Mouse (Mus musculus) lung, postnatal 4 days (tissue): Measurements from ENCODE around the gene Slc25a25.
"Not testable (repeated sequence)": the region's sequence is repeated elsewhere in the genome, so short reads cannot be mapped to it uniquely, and the experiment has no call there.

ENCODE experiments used
- DNase-seq, 2 experiments: peaks; one replicate each; pipeline ENCODE4 v3.0.0; 2021

Slc25a25 gene

DNA sequence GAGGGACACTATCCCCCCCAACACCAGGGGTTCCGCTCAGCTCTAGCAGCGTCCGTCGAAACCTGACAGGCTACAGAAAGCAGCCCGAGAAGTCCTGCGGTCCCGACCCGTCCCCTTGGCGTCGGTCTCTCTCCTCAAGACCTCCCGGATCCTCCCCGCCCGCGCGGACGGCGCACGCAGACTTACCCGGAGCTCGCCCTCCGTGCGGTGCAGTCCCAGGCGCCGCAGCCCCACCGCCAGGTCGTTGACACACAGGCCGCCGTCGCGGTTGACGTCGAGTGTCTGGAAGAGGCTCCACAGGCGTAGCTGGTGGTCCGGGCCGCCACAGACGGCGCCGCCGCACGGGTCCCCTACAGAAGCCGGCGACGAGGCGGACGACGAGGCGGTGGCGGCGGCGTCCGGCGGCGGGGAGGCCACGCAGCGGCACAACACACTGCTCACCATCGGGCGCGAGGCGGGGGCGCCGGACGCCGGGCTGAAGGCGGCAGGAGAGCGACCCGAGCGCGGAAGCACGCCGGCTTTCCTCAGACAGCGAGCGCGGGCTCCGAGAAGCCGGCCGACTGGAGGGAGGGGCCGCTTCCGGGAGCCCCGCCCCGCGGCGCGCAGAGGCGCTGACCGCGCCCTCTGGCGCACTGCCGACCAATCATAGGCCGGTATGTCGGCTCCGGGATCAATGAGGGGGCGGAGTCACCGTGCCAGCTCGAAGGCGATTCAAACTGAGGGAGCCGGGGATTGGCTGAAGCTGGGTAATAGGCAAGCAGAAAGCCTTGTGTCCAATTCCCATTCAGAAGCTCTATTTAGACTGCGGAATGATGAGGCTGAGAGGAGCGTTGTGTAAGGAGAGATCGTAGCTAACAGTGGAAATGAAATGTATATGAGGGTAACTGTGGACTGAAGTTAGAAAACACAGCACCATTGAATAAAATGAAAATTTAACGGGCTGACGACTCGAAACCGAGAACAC is at the start of gene Slc25a25:
Gene Slc25a25, minus strand, starts transcription at position 565 of the 964 bp plus-strand sequence.
- peak; percentile 99 for DNase-seq

DNA sequence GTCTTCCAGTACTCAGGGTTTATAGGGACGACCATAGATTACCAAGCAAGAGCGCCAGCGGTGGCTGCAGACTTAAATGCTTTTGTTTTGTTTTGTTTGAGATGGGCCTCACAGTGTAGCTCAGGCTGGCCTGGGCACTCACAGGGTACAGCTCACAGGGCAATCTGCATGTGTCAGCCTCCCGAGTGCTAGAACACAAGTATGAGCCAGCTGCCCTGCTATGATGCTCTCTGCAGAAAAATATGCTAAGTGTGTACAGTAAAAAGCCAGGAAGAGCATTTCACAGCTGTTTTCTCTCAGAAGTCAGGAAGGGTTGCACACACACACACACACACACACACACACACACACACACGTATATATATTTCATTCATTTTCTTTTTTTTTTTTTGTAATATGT is 49.2 kb upstream of the Slc25a25 start:
- DNase-seq = no peak

DNA sequence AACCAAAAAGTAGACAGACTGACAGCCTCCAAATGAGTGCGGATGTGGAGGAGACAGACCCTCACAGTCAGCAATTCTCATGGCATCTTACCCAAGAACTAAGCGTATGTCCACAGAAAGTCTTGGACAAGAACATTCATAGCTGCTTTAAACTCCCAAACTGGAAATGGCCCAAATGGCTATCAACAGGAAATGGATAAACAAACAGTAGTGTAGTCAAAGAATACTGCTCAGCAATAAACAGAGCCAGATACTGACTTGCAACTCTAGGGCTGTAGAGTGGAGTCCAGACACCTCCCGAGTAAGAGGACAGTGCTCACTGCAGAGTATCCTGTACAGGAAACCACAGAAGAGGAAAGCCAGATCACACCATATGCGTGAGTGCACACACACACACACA is 48.1 kb upstream of the Slc25a25 start:
- DNase-seq = peak in 1 of 2 experiments; percentile 19

DNA sequence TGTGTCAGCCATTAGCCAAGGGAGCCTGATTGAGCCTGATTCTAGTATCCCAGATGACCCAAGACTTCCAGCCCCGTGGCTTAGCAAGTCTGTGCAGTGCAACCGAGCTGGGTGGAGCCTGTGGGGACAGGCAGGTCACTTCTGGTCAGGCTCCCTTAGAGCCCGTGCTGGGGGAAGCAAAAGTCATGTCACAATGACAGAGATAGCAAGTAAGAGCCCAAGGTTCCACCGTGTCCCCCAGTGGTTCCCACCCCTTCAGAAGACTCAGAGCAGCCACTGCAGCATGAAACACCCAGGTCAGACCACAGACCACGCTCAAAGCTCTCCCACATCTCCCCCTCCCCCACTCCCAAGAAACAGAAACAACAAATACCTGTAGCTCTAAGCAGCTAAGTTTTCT is 44.9 kb upstream of the Slc25a25 start:
- DNase-seq = peak in 1 of 2 experiments; percentile 28

DNA sequence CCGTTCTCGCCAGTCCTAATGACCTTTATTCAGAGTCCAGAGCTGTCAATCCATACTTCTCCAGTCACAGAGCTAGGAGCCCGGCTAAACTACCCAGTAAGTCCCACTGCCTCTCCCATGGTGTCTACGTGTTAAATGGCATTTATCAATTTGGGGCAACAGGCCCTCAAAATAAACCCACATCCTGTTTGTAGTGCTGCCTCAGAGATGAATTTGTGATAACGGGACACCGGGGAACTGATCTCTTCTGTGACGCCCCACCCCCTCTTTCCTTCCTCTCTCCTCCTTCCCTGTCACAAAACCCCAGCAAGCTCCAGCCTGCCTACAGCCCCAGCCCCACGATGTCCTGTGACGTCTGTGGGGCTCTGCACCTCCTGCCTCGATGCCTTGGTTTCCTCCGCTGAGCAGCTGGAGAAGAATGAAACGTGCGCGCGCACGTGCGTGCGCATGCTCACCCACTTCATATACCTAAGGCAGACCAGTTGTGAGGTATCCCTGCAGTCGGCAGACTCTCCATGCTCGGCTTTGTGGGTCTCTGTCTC is 44.0 kb upstream of the Slc25a25 start:
- peak; percentile 77 to 83 for DNase-seq

DNA sequence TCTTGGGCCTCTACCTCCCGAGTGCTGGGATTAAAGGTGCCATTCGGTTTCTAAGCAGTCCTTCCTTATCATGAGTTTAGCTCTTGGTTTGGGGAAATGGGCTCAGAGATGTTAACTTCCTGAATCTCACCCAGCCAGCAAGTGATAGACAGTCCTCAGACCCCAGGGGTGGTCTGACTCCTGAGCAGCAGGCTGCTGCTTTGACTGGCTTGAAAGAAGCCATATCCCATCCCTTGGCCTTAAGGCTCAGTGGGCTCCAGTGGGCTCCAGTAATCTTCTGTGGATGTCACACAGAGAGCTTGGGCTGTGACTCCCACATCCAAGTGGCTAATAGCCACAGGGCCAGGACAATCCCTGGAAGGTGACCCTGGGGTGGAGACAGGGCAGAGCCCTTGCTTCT is 43.3 kb upstream of the Slc25a25 start:
- peak in 1 of 2 experiments; percentile 19 for DNase-seq

DNA sequence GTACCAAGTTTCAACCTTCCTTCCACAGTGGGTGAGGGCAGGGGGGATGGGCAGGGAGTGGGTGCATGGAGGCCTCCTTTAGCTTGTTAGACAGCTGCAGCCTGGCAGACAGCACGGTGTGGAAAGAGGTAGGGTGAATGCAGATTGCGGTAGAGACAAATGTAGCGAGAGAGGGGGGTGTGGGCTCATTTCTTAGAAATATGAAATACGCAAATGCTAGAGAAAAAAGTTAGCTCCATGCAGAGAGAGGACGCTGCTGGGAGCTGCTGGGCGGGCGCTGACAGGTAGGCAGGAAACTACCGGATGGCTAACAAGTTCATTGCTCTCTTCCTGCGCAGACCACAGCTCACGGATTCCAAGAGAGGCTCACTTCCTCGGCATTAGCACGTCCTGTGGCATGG is 42.1 kb upstream of the Slc25a25 start:
- peak in 1 of 2 experiments; percentile 53 for DNase-seq

DNA sequence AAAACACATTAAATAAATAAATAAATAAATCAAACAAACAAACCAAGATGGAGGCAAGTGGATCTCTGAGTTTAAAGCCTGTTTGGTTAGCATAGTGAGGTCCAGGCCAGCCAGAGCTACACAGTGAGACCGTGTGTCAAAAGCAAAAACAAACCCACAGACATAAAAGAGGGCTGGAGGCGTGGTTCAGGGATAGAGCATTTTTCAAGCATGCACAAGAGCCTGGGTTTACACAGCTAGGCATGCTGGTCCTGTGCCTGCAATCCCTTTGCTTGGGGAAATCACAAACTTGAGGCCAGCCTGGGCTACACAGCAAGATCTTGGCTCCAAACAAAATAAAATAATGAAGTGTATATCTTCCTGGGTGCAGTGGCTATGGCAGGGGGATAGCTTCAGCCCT is 41.4 kb upstream of the Slc25a25 start:
- peak in 1 of 2 experiments; percentile 18 for DNase-seq

DNA sequence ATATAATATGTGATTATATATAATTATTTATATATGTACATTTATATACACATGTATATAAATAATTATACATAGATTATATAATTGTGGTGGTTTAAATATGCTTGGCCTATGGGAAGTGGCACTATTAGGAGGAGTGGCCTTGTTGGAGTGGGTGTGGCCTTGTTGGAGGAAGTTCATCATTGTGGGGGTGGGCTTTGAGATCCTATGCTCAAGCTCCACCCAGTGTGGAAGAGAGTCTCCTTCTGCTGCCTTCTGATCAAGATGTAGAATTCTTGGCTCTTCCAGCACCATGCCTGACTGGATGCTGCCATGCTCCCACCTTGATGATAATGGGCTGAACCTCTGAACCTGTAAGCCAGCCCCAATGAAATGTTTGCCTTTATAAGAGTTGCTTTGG is 39.5 kb upstream of the Slc25a25 start:
- DNase-seq = peak in 1 of 2 experiments; percentile 10

DNA sequence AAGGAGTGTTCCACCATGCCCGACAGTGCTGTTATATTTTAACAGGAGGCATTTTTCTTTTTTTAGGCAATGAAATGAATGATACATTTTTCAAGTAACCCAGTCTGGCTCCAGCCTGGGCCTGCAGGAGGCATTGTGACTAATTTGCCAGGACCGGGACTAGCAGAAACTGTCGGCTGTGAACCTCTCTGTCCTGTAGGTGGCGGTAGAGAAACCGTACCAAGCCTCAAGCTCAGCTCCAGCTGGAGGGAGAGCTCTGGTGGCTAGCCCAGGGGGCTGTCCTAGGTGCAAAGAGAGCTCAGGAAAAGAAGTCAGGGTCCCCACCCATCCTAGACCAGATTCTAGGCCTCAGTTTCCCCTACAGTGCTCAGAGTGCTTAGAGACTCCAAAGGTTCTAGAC is 37.4 kb upstream of the Slc25a25 start:
- DNase-seq = peak; percentile 87 to 90

DNA sequence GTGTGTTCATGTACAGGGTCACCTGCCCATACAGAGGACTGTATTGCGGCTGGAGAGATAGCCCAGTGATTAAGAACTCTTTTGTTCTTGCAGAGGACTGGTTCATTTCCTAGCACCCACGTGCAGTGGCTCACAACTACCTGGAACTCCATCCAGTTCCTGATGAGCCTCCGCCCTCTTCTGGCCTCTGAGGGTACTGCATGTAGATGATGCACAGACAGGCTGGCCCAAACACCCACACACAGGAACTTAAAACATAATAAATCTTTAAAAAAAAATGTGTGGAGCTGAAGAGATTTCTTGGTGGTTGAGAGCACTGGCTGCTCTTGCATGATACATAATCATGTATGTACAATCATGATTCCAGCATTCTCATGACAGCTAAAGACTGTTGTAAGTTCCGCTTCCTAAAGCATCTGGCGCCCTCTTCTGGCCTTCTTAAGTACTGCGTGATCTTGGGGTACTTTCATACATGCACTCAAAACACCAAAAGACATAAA is 35.9 kb upstream of the Slc25a25 start:
- peak; percentile 84 to 94 for DNase-seq

DNA sequence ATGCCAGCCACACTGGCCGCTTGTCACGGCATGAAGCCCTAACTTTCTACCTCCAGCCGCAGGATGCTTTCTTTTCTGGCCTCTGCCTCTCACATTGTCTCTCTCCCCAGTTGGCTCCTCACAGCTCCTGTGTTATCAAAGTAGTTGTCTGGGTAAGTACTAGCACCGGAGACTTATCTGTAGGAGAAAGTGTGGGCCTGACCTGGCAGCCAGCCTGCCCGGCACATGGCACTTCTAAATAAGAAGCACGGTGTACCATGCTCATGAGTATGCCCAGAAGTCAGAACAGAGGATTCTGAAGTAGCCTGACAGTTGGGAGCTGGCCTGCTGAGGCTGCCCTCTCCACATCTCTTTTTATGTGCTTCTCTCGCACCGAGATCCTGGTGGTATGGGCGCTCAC is 34.9 kb upstream of the Slc25a25 start:
- no peak for DNase-seq

DNA sequence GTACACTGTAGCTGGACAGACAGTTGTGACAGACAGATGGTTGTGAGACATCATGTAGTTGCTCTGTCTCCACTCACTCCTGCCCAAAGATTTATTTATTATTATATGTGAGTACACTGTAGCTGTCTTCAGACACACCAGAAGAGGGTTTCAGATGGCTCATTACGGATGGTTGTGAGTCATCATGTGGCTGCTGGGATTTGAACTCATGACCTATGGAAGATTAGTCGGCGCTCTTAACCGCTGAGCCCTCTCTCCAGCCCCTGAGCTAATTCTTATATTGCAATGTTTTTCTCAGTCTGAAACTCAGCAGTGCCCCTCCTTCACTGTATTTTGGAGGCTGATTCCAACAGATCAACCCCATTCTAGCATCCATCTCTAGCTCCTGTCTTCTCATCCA is 34.5 kb upstream of the Slc25a25 start:
- DNase-seq = no peak

DNA sequence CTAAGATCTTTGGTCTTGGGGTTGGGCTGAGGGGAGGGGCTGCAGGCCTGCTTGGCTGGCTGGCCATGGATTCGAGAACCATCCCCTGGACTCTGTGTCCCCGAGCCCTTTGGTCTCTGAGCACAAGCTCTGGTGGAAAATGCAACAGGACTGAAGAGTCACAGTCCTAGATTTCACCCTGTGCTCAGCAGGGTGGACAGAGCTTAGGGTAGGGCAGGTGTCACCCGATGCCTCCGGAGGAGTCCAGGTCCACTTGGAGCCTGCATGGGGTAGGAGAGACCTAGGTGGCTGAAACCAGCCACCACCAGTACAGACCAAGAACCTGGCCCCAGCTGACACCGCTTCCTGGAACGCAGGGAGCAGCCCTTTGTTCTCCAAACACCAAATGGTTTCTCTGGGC is 33.7 kb upstream of the Slc25a25 start:
- DNase-seq = peak in 1 of 2 experiments; percentile 10

DNA sequence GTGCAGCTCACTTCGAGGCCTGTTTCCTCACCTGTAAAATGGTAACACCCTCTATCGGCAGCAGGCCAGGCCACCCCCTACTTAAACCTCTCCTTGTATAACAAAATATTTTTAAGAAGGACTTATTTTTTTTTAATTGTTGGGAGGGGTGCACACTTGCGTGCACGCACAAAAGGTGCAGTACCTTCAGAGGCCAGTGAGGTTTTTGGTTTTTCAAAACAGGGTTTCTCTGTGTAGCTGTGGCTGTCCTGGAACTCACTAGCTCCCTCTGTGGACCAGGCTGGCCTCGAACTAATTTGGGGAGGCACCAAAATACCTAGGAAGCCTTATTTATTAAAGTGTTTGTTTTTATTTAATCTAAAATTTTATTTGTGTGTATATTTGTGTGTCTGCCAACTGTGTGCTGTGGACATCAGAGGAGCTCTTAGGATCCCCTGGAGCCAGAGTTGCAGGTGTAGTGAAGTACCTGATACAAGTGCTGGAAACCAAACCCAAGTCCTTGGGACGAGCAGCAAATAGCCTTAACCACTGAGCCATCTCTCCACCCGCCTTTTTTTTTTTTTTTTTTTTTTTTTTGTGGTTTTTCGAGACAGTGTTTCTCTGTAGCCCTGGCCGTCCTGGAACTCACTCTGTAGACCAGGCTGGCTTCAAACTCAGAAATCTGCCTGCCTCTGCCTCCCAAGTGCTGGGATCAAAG is 32.1 kb upstream of the Slc25a25 start:
- peak; percentile 28 to 52 for DNase-seq

DNA sequence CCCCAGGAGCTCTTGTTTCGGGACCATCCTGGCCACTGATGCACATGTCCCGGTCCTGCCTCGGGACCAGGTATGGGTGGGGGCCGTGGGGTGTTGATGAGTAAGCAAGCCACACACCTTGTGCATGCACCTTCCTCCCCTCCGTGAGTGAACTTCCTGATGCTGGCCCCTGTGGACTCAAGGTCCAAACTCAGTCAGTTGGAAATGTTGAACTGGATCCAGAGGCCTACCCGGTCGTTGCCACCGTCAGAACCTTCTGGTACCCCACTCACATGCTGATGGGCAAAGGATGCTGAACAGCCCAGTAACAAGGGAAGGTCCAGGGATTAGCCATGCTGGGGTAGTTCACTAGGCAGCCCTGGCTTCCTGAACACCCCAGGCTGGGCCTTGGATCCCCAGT is 31.1 kb upstream of the Slc25a25 start:
- DNase-seq = peak in 1 of 2 experiments; percentile 18

DNA sequence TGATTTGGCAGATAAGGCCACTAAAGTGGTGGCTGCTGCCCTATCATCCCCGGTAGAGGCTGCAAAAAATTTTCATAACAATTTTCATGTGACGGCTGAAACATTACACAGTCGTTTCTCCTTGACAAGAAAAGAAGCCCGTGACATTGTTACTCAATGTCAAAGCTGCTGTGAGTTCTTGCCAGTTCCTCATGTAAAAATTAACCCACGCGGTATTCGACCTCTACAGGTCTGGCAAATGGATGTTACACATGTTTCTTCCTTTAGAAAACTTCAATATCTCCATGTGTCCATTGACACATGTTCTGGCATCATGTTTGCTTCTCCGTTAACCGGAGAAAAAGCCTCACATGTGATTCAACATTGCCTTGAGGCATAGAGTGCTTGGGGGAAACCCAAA is 24.1 kb upstream of the Slc25a25 start:
- DNase-seq = not testable (repeated sequence)

DNA sequence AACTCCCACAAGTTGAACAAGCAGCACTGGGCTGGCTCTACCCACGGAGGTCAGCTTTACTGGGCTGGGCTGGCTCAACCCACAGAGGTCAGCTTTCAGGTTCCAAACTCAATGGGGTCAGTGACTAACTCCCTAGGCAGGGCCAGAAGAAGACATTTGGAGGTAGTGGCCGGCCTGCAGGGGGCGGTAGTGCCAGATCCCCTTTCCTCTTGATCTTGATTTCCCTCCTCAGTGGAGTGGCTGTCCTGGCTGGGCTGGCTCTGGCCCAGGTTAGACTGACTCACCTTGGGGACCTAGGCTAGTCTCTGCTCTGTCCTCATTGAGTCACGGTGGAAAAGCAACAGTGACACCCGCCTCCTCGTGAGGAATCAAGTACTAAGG is 20.4 kb upstream of the Slc25a25 start:
- peak; percentile 62 to 70 for DNase-seq

DNA sequence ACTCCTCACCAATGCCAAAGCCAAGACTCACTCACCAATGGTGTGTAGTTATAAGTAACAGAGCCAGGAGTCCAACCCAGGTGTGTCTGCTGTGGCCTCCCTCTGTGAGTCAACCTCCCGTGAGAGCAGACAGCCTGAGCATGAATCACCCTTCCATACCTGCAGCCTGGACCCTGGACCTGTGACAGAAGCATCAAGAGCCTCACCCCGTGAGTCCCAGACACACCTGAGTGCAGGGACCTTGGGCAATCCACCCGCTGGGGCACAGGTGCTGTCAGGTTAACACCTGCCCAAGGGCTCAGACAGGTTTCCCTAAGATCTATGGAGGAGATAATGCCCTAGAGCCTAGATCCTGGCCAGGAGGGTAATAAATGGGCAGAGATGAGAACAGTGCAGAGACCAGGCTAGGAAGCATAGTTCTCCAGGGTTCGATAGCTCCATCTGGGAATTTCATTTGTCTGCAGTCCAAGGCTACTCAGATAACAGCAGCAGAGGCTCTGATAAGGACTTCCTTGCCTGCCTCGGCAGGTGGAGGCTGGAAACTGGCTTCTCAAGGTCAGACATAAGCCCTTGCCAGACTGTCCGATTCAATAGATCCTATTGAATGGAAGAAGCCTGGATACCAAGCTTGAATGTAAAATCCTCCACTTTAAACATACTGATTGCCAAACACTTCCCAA is 19.9 kb upstream of the Slc25a25 start:
- no peak for DNase-seq

DNA sequence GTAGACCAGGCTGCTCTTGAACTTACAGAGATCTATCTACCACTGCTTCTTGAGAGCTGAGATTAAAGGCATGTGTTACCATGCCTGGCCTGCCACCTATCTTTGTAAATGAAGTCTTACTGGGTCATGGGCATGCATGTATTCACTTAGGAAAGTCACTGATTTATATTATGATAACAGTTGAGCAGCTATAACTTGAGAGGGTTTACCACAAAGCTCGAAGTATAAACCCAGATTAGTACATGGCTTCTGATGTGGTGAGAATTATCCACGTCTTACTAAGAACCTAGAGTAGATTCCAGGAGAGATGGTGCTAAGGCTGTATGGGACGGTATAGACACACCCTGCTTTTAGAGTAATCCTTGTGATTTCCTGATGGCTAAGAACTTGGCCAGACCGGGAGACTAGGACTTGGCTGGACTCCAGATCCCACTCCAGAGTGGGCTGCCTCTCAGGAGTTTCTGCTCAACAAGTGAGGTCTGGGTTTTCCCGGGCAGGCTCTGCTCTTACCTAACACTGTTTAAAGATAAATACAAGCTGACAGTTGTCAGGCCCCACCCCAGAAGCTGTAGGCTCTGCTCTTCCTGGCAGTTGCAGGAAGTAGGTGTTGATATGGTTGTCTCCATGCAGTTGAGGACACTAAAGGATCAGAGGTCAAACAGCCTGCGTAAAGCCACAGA is 13.1 kb upstream of the Slc25a25 start:
- DNase-seq = peak; percentile 79 to 86

DNA sequence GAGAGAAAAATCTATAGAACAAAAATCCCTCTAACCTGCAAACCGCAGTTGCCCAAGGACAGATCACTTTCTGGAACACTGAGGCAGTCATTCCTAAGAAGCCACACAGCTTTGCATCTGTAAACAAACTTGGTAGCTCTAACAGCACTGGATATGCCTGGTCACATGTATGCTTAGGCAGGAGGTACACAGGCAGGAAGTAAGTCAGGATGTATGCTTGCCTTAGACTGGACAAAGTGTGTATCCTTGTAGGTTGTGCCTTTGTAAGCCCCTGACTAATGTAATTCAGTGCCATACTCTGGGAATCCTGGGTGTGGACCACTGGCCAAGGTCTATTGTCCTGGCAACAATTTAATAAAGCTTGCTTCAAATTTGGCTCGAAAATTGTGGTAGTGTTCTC is 12.5 kb upstream of the Slc25a25 start:
- no peak for DNase-seq

DNA sequence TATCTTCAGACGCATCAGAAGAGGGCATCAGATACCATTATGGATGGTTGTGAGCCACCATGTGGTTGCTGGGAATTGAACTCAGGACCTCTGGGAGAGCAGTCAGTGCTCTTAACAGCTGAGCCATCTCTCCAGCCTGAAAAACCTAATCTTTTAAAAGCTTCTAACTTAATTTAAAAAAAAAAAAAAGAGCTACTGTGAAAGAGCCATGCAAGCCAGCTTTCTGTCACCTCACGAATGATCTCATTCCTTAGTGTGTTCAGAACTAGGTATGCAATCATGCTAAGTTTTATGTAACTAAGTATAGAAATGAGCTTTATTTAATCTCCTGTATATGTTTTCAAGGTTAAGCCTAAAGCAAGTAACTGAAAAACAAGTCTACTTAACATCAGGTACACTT is 8.4 kb upstream of the Slc25a25 start:
- no peak for DNase-seq
